Mouse (Mus musculus): Measurements from ENCODE around the gene Smim6.

Gene Smim6

DNA sequence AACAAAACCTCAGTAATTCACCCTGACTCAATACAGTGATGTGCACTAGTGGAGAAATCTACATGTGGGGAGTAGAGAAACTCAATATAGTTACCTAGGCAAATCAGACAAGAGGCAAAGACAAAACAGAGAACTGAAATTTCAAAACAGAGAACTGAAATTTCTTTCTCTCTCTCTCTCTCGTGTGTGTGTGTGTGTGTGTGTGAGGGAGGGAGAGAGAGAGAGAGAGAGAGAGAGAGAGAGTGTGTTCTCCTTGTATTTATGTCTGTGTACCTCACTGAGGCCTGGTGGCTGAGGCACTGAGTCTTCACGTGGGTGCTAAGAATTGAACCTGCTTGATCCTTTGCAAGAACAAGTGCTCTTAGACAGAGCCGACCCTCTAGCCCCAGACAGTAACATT is 18.0 kb downstream of the Smim6 start:
- in situ Hi-C loops (cut with MboI; ENCODE audit: unreplicated experiment in 2 of 2) = loop anchor here in 1 of 2 experiments (10.0 kb wide), 1 partner anchor 535 kb away; the partner anchor contains the start of gene Qrich2

DNA sequence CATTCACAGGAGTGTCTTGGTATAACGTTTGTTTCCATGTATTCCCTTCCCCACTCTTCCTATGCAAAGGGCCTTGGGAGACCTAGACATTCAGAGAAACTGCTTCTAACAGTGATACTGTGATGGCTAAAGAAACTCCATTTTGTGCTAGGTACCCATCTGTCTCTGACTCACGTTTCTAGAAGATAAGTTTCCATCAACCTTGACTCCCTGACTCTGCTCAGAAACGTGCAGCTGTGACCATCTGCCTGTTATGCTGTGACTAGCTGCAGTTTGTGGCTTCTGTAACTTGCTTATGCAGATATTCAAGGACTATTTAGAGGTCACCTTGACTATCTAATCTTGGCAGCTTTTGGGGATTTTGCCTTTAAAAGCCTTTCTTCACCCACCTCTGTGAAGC is 19.4 kb downstream of the Smim6 start:
- in situ Hi-C loops (cut with MboI; ENCODE audit: unreplicated experiment in 2 of 2) = loop anchor here in 1 of 2 experiments (10.0 kb wide), 1 partner anchor 534 kb away; the partner anchor contains the start of gene Qrich2

DNA sequence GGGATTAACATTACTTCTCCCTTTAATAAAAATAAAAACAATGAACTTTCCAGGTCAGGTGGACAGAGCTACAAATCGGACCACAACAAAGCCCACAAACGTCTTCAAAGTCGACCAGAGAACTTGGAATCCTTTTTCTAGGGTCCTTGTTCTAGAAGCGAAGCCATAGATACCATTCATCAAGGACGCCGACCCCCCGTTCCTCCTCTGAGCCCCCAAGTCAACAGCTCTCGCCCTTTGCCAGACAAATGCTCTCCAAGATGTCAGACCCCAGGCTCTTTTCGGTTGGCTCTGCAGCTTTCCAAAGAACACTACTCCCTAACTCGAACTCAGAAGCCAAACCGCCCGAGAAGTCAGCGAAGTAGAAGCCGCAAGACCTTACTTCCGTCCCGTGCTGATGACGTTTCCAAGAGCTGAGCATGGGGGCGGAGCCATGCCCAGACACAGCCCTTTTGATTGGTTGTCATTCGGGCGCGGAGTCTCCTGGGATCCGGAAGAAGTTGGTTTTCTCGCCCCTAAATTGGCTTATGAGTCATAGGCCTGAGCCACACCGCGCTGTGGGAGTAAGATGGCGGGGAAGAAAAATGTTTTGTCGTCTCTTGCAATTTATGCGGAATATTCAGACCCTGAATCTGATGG is 21.4 kb downstream of the Smim6 start, which contains the start of the genes Sap30bp and Recql5:
Gene Sap30bp (plus strand): TSS at position 175 of the 639 bp plus-strand sequence.
Gene Recql5 (minus strand): TSS at position 370 of the 639 bp plus-strand sequence.
- in situ Hi-C loops (cut with MboI; ENCODE audit: unreplicated experiment in 2 of 2) = loop anchor here in 1 of 2 experiments (10.0 kb wide), 1 partner anchor 532 kb away; the partner anchor contains the start of gene Qrich2

DNA sequence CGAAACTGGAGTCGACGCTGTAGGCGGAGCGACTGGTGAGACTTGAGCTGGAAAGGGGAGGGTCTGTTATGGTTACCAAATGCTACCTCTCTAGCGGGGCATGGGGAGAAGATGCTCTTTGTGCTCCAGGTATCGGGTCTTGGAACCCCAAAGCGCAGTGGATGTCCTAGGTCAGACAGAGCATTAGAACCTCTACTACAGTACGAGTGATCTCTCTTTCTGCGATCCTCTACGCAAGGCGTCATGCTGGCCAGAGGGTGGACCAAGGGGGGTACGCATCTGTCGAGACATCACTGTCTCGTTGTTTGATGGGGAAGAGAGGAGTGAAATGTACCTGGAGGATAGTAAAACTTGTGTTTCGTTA is 21.9 kb downstream of the Smim6 start:
- in situ Hi-C loops (cut with MboI; ENCODE audit: unreplicated experiment in 2 of 2) = loop anchor here in 1 of 2 experiments (10.0 kb wide), 1 partner anchor 531 kb away; the partner anchor contains the start of gene Qrich2

DNA sequence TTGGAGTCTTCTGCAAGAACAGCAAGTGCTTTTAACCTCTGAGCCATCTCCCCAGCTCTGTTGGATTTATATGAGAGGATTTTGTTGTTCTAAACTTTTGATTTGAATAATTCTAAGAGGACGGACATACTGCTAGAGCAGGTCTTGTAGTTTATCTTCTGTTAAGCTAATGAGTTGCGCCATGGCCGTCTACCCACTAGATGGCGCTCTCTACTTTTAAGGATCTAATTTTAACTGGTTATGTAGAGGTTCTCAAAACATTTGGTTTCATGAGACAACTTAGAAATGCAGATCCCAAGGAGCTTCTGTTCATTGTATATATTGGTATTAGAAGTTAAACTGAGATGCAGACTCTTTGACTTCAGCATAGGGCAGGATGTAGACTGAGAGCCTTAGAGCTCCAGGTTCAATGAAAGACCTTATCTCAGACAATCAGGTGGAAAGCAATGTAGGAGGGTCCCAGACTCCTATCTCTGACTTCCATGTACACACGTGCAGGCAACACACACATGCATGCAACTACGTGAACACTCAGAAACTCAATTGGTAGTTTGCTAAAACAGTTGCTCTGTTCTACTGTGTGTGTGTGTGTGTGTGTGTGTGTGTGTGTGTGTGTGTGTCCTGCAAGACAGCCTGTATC is 28.0 kb downstream of the Smim6 start:
- in situ Hi-C loops (cut with MboI; ENCODE audit: unreplicated experiment in 2 of 2) = loop anchor here (5.0 to 10.0 kb wide), 3 partner anchors 55 to 525 kb away; partner anchors contain the start of gene Qrich2 (in 1 of the 2)

- in situ Hi-C loops (cut with MboI; ENCODE audit: unreplicated experiment in 2 of 2) = loop anchor here in 1 of 2 experiments (10.0 kb wide), 1 partner anchor 53 kb away; no protein-coding TSS in a partner anchor
These were observed 30.2 kb downstream of the Smim6 start for GRCm38 (mm10) chr11:115941980-115942379.

- in situ Hi-C loops (cut with MboI; ENCODE audit: unreplicated experiment in 2 of 2) = loop anchor here in 1 of 2 experiments (10.0 kb wide), 1 partner anchor 50 kb away; no protein-coding TSS in a partner anchor
These were observed 33.4 kb downstream of the Smim6 start for GRCm38 (mm10) chr11:115945247-115945646.

GRCm38 (mm10) chr11:115946221-115946828 is 34.5 kb downstream of the Smim6 start:
- in situ Hi-C loops (cut with MboI; ENCODE audit: unreplicated experiment in 2 of 2) = loop anchor here in 1 of 2 experiments (10.0 kb wide), 1 partner anchor 48 kb away; no protein-coding TSS in a partner anchor

DNA sequence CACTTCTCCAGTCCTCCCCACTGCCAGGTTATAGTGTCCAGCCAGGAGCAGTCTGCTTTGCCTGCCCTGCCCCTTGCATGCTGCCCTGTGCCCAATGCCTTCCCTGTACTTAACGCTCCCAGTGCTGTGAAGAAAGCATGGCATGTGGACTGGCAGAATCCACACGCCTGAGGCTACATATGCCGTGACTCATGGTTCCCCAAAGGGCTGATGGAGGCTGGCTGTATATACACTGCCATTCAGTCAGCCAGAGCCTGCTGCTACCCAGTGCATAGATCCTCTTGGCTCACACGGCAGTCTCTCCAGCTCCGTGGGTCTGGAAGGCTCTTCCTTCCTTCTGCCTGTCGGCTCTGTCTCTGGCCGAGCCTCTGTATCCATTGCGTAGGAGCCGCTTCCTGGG is 36.5 kb downstream of the Smim6 start:
- in situ Hi-C loops (cut with MboI; ENCODE audit: unreplicated experiment in 2 of 2) = loop anchor here in 1 of 2 experiments (10.0 kb wide), 1 partner anchor 46 kb away; no protein-coding TSS in a partner anchor

- in situ Hi-C loops (cut with MboI; ENCODE audit: unreplicated experiment in 2 of 2) = no loop called here
These were observed 38.9 kb downstream of the Smim6 start for GRCm38 (mm10) chr11:115950719-115951118.

- in situ Hi-C loops (cut with MboI; ENCODE audit: unreplicated experiment in 2 of 2) = no loop called here
These were observed 42.9 kb downstream of the Smim6 start for GRCm38 (mm10) chr11:115954712-115955111.

GRCm38 (mm10) chr11:115955195-115955858 is 43.5 kb downstream of the Smim6 start:
- in situ Hi-C loops (cut with MboI; ENCODE audit: unreplicated experiment in 2 of 2) = no loop called here

DNA sequence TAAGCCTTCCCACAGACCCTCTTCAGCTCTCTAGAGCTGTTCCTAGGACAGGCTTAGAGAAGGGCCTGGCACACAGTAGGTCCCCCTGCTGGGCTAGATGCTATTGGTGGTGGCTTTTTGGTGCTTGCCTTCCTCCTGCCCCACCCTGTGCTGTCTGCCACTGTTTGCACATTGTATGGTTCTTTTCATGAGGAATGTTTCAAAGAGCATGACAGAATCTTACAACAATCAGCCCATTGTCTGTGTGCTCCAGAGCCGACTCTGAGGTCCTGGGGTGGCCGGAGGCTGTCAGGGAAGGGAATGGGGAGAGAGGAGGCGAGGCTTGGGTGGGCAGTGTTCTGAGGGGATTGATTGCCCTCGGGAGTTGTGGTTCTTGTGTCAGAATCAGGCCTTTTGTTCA is 44.6 kb downstream of the Smim6 start:
- in situ Hi-C loops (cut with MboI; ENCODE audit: unreplicated experiment in 2 of 2) = no loop called here

DNA sequence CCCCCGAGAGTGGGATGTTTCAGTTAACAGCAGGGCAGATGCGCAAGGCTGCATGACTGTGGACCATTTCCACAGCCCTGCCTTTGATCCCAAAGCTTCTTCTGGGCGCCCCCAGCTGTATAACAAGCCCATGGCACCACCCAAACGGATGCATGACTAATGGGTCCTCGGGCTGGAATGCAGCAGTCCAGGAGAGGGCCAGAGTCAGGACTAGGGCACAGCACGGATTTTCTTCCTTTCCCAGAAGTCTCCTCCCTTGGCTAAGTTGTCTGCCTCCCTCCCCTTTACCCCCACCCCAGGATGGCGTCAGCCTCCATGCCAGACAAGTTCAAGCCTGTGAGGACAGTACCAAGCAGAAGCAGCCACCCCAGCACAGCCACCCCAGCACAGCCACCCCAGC is 46.2 kb downstream of the Smim6 start:
- in situ Hi-C loops (cut with MboI; ENCODE audit: unreplicated experiment in 2 of 2) = no loop called here

DNA sequence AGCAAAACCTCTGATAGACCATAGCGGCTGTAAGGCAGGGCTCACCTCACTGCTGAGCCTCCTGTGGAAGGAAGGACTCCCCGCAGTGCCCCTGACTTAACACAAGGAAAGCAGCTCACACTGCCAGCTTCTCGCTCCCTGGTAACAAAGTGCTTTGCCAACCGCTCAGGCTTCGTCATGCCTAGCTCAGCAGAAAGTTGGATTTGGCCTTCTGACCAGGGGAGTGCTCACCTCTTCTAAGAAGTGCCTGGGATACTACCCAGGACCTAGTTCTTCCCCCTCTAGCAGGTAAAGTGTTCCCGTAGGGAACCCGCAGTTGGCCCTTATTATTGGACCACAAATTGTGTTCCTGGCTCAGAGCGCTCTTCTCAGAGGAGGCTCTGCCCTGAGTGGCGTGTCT is 47.2 kb downstream of the Smim6 start:
- in situ Hi-C loops (cut with MboI; ENCODE audit: unreplicated experiment in 2 of 2) = no loop called here

- in situ Hi-C loops (cut with MboI; ENCODE audit: unreplicated experiment in 2 of 2) = no loop called here
These were observed 51.0 kb downstream of the Smim6 start for GRCm38 (mm10) chr11:115962651-115963412.
